Mouse (Mus musculus): ENCODE data around the gene Gsg1l.

- TF ChIP-seq CTCF (IDR thresholded peaks at IDR 0.05; ENCODE audit: low read depth, low read length) = no peak
- TF ChIP-seq GATA1 (IDR thresholded peaks at IDR 0.05; ENCODE audit: borderline replicate concordance, low read length) = no peak
- no peak for TF ChIP-seq TAL1 (conservative IDR thresholded peaks at IDR 0.05; ENCODE audit: low read depth, low read length)
- no peak for TF ChIP-seq POLR2AphosphoS5 (IDR thresholded peaks at IDR 0.05; ENCODE audit: insufficient replicate concordance, low read depth, low read length)
- TF ChIP-seq GATA2 (IDR thresholded peaks at IDR 0.05; ENCODE audit: borderline replicate concordance, low read depth, low read length) = no peak
These were observed 181.6 kb downstream of the Gsg1l start for GRCm38 (mm10) chr7:125900386-125901161.
